In the genomic region with DNA sequence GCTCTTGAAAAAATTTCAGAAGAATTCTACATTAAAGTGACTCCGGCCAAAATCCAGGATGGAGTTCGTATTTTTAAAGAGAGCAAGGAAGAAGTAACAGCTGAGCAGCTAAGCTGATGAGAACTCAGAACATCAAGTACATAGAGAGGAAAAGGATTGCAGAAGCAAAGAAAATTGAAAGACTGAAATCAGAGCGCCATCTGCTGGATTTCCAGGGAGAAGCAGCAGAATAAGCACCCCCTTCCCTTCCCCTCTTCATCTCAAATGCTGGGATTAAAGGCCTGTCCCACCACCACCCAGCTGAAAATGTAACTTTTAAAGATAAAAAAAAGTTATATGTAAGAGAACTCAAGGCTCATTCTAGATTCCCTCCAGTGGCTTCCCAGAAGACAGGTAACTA, we compare ENCODE assay signal across 7 mouse cellular contexts. TPM values are rescaled to one million over a fixed set of nuclear protein-coding genes. Genes with fewer than 3 reads are reported as not detected.
DNase-seq lines count a peak whose midpoint lies in the region; ATAC-seq lines count a peak whose summit lies in the region.

No protein-coding gene starts in this region.

- ATAC-seq in midbrain, embryonic 15.5 days (replicated peaks): no peak
- ATAC-seq in liver, embryonic 13.5 days (ENCODE audit: low read depth): no peak

- H3K36me3 ChIP-seq in midbrain, embryonic 10.5 days: peaks cover 48% of the 10 kb centered on the region
- no peaks in the 10 kb centered on the region for H3K36me3 ChIP-seq in midbrain, embryonic 15.5 days (replicated peaks)
- H3K36me3 ChIP-seq in liver, embryonic 13.5 days: peaks cover 13% of the 10 kb centered on the region

- no peak overlapping the region for H3K27ac ChIP-seq in midbrain, embryonic 10.5 days (replicated peaks)
- no peak overlapping the region for H3K27ac ChIP-seq in midbrain, embryonic 15.5 days
- H3K27ac ChIP-seq in liver, embryonic 13.5 days: no peak overlapping the region

- no peaks in the 10 kb centered on the region for H3K27me3 ChIP-seq in midbrain, embryonic 10.5 days (ENCODE audit: low read depth, poor library complexity, severe bottlenecking)
- H3K27me3 ChIP-seq in midbrain, embryonic 15.5 days (replicated peaks): no peaks in the 10 kb centered on the region
- no peaks in the 10 kb centered on the region for H3K27me3 ChIP-seq in liver, embryonic 13.5 days

- 38% methylated on average over 3 of the region's 3 CpGs for WGBS in midbrain, embryonic 10.5 days
- WGBS in midbrain, embryonic 15.5 days: 34% methylated on average over 3 of the region's 3 CpGs
- WGBS in liver, embryonic 13.5 days (ENCODE audit: insufficient replicate concordance): 24% methylated on average over 3 of the region's 3 CpGs

- no peak overlapping the region for H3K9ac ChIP-seq in midbrain, embryonic 15.5 days
- no peak overlapping the region for H3K9ac ChIP-seq in liver, embryonic 13.5 days

- H3K4me1 ChIP-seq in midbrain, embryonic 10.5 days: peaks cover 22% of the 10 kb centered on the region
- H3K4me1 ChIP-seq in midbrain, embryonic 15.5 days: peaks cover 15% of the 10 kb centered on the region
- H3K4me1 ChIP-seq in liver, embryonic 13.5 days (replicated peaks): peaks cover 22% of the 10 kb centered on the region

- H3K9me3 ChIP-seq in midbrain, embryonic 10.5 days (replicated peaks): no peaks in the 10 kb centered on the region; the same call in 1 of the 2 replicates
- H3K9me3 ChIP-seq in midbrain, embryonic 15.5 days: no peaks in the 10 kb centered on the region
- H3K9me3 ChIP-seq in liver, embryonic 13.5 days (replicated peaks): no peaks in the 10 kb centered on the region

- H3K4me2 ChIP-seq in midbrain, embryonic 15.5 days: no peak overlapping the region
- no peak overlapping the region for H3K4me2 ChIP-seq in liver, embryonic 13.5 days

- no peak overlapping the region for H3K4me3 ChIP-seq in midbrain, embryonic 10.5 days
- no peak overlapping the region for H3K4me3 ChIP-seq in midbrain, embryonic 15.5 days
- H3K4me3 ChIP-seq in liver, embryonic 13.5 days (replicated peaks): no peak overlapping the region

- DNase-seq in midbrain, embryonic 10.5 days (ENCODE audit: low spot score): peak; percentile 53
- peak; percentile 72 for DNase-seq in R1 (ENCODE audit: low read depth, low spot score)
- DNase-seq in cerebellum, postnatal 25 days: peak; percentile 65 to 77
- peak; percentile 53 for DNase-seq in hindlimb bud, embryonic 11.5 days (ENCODE audit: extremely low spot score, low read depth, low spot score)
- DNase-seq in liver, embryonic 13.5 days: peak; percentile 40
- DNase-seq in right cerebral cortex, postnatal 25 days: peak; percentile 38

RNA-seq across cellular contexts. Expression of a gene that starts 3.1 kb away (rescaled TPM):
- 2.9 and 3.1 TPM in 2 replicates for polyA plus RNA-seq in midbrain, embryonic 10.5 days (2016; fragmentation: Nextera tagmentation; extraction: Ambion mirVana)
- polyA plus RNA-seq in midbrain, embryonic 15.5 days (2015; fragmentation: Nextera tagmentation; extraction: Ambion mirVana): 1.0 TPM in 2 replicates
- 1.2 TPM in 2 replicates for polyA plus RNA-seq in liver, embryonic 13.5 days (2015; fragmentation: Nextera tagmentation; extraction: Ambion mirVana)

RNA-seq across cellular contexts. Expression of a gene that starts 3.3 kb away (rescaled TPM):
- polyA plus RNA-seq in midbrain, embryonic 10.5 days (2016; fragmentation: Nextera tagmentation; extraction: Ambion mirVana): 92.9 and 100 TPM in 2 replicates
- 58.1 and 58.8 TPM in 2 replicates for polyA plus RNA-seq in midbrain, embryonic 15.5 days (2015; fragmentation: Nextera tagmentation; extraction: Ambion mirVana)
- polyA plus RNA-seq in liver, embryonic 13.5 days (2015; fragmentation: Nextera tagmentation; extraction: Ambion mirVana): 25.4 and 32.4 TPM in 2 replicates

RNA-seq across cellular contexts. Expression of a gene that starts 42.7 kb away (rescaled TPM):
- polyA plus RNA-seq in midbrain, embryonic 10.5 days (2016; fragmentation: Nextera tagmentation; extraction: Ambion mirVana): 46.3 and 56.2 TPM in 2 replicates
- 56.9 and 62.6 TPM in 2 replicates for polyA plus RNA-seq in midbrain, embryonic 15.5 days (2015; fragmentation: Nextera tagmentation; extraction: Ambion mirVana)
- polyA plus RNA-seq in liver, embryonic 13.5 days (2015; fragmentation: Nextera tagmentation; extraction: Ambion mirVana): 44.6 and 49.5 TPM in 2 replicates

RNA-seq across cellular contexts. Expression of a gene that starts 42.8 kb away (rescaled TPM):
- polyA plus RNA-seq in midbrain, embryonic 10.5 days (2016; fragmentation: Nextera tagmentation; extraction: Ambion mirVana): 25.6 and 30.1 TPM in 2 replicates
- 55.2 and 57.2 TPM in 2 replicates for polyA plus RNA-seq in midbrain, embryonic 15.5 days (2015; fragmentation: Nextera tagmentation; extraction: Ambion mirVana)
- 12.2 and 13.4 TPM in 2 replicates for polyA plus RNA-seq in liver, embryonic 13.5 days (2015; fragmentation: Nextera tagmentation; extraction: Ambion mirVana)
